Mouse (Mus musculus) ES-E14 (cell line): ENCODE results near the gene Ddx23. TPM values are rescaled to one million over a fixed set of nuclear protein-coding genes. Genes with fewer than 3 reads are reported as not detected.

Source experiments
- DNase-seq: peaks from one replicate; pipeline ENCODE4 v3.0.0-alpha.2; 2013; ENCODE audit warnings: low read depth, low spot score
- H3K27ac ChIP-seq: 2 replicates; pipeline ENCODE4 v1.5.1; 2012; ENCODE audit warnings: low read depth, mild to moderate bottlenecking, low read length, moderate library complexity, mixed read lengths; ENCODE audit not compliant: poor library complexity, insufficient read depth, severe bottlenecking
- H3K36me3 ChIP-seq: 2 replicates; pipeline ENCODE4 v1.6.1; 2012; ENCODE audit warnings: mild to moderate bottlenecking, low read length, moderate library complexity, mixed read lengths; ENCODE audit not compliant: control insufficient read depth, poor library complexity, insufficient read depth, severe bottlenecking
- H3K4me1 ChIP-seq, 2 experiments: fragments of 150-350 bp in 1 of 2; sonication (generic) in 1 of 2; 2 replicates each; pipeline ENCODE4 v1.6.1; 2012; ENCODE audit warnings: low read length in 2 of 2, mild to moderate bottlenecking in 1 of 2, mixed read lengths in 1 of 2; ENCODE audit not compliant: control insufficient read depth in 2 of 2, insufficient read depth in 2 of 2, poor library complexity in 1 of 2
- H3K4me3 ChIP-seq, 2 experiments: fragments of 150-350 bp in 1 of 2; sonication (generic) in 1 of 2; 2 replicates each; pipeline ENCODE4 v1.5.1; 2012; ENCODE audit warnings: low read length in 2 of 2, low read depth in 1 of 2, mild to moderate bottlenecking in 1 of 2, mixed read lengths in 1 of 2; ENCODE audit not compliant: insufficient read depth in 1 of 2, poor library complexity in 1 of 2, severe bottlenecking in 1 of 2
- H3K9ac ChIP-seq: 2 replicates; pipeline ENCODE4 v1.6.1; 2012; ENCODE audit warnings: low read depth, mild to moderate bottlenecking, low read length, mixed read lengths; ENCODE audit not compliant: poor library complexity, insufficient read depth, severe bottlenecking
- H3K9me3 ChIP-seq: fragments of 150-350 bp; sonication (generic); 2 replicates; pipeline ENCODE4 v1.6.1; 2012; ENCODE audit warnings: low read depth, mild to moderate bottlenecking, low read length; ENCODE audit not compliant: control insufficient read depth, insufficient read depth
- CHD2 ChIP-seq: IDR thresholded peaks from 2 replicates; pipeline ENCODE4 v1.6.1; 2014; ENCODE audit warnings: mild to moderate bottlenecking, low read depth, low read length, inconsistent platforms
- HCFC1 ChIP-seq: IDR thresholded peaks from 2 replicates; pipeline ENCODE4 v1.6.1; 2012; ENCODE audit warnings: low read length, inconsistent platforms, borderline replicate concordance; ENCODE audit not compliant: insufficient read depth
- MAFK ChIP-seq: IDR thresholded peaks from 2 replicates; pipeline ENCODE4 v1.6.1; 2014; ENCODE audit warnings: mild to moderate bottlenecking, low read depth, low read length, inconsistent platforms; ENCODE audit not compliant: insufficient read depth
- ZC3H11A ChIP-seq: IDR thresholded peaks from 2 replicates; pipeline ENCODE4 v1.6.1; 2012; ENCODE audit warnings: low read depth, mild to moderate bottlenecking, inconsistent platforms, low read length, borderline replicate concordance
- ZNF384 ChIP-seq: IDR thresholded peaks from 2 replicates; pipeline ENCODE4 v1.6.1; 2012; ENCODE audit warnings: low read depth, low read length, inconsistent platforms
- in situ Hi-C, 2 experiments: fragments of 600-800 bp; cut with MboI; formaldehyde crosslinking; loops; one replicate each; pipeline ENCODE4 v1.15.1; 2025; ENCODE audit warnings: low sequenced_read_pairs in 2 of 2, inconsistent platforms in 1 of 2; ENCODE audit not compliant: unreplicated experiment in 2 of 2
- total RNA-seq: library from RNA; depleted of rRNA; stranded (reverse); fragments of 300-350 nt; gene quantifications from 2 replicates; pipeline ENCODE4 v1.2.3, GENCODE M21; 2012

The Ddx23 gene
- total RNA-seq, 1 experiment, result 147 TPM

- H3K9me3 ChIP-seq, result no peaks in the 10 kb centered on the region
- no peak for DNase-seq
- peaks cover 2 to 13% of the 10 kb centered on the region in 2 experiments; a peak in 2 of 4 replicates for H3K4me1 ChIP-seq
- in situ Hi-C loops, result no loop called here
- H3K9ac ChIP-seq, result no peak overlapping the region
- TF ChIP-seq CHD2 (no peak), ZNF384 (no peak), ZC3H11A (no peak), MAFK (no peak), HCFC1 (no peak)
- no peak overlapping the region for H3K27ac ChIP-seq
- no peak overlapping the region for H3K4me3 ChIP-seq
- peaks cover 2% of the 10 kb centered on the region; the same call in 1 of the 2 replicates for H3K36me3 ChIP-seq
These were observed 11.0 kb upstream of the Ddx23 start for GRCm38 (mm10) chr15:98673732-98674131.

GRCm38 (mm10) chr15:98672592-98672991, 9.9 kb upstream of the Ddx23 start:
- Histone ChIP-seq H3K27ac (no peak overlapping the region), H3K9me3 (no peaks in the 10 kb centered on the region), H3K4me3 (no peak overlapping the region), H3K36me3 (peaks cover 2% of the 10 kb centered on the region; the same call in 1 of the 2 replicates), H3K4me1 (peaks cover 2 to 13% of the 10 kb centered on the region in 2 experiments; a peak in 2 of 4 replicates), H3K9ac (no peak overlapping the region)
- no peak for DNase-seq
- in situ Hi-C loops, result no loop called here
- TF ChIP-seq MAFK (no peak), ZNF384 (no peak), CHD2 (no peak), HCFC1 (no peak)

- Histone ChIP-seq H3K9ac (no peak overlapping the region), H3K4me1 (no peaks in the 10 kb centered on the region), H3K4me3 (no peak overlapping the region), H3K9me3 (no peaks in the 10 kb centered on the region), H3K27ac (no peak overlapping the region), H3K36me3 (0 out of 2 replicates have a peak, but pooled peaks cover 5% of the 10 kb centered on the region)
- in situ Hi-C loops, result no loop called here
- TF ChIP-seq CHD2 (no peak), MAFK (no peak), ZC3H11A (no peak), ZNF384 (no peak), HCFC1 (no peak)
- DNase-seq, result no peak
These were observed 1.6 kb upstream of the Ddx23 start for GRCm38 (mm10) chr15:98664042-98664907.

- DNase-seq, result no peak
- Histone ChIP-seq H3K36me3 (peaks cover 19% of the 10 kb centered on the region; the same call in 1 of the 2 replicates), H3K9me3 (no peaks in the 10 kb centered on the region), H3K4me1 (no peaks in the 10 kb centered on the region), H3K4me3 (peak overlapping the region; percentile 76 to 91), H3K27ac (peak overlapping the region; percentile 28), H3K9ac (peak overlapping the region; percentile 87)
- in situ Hi-C loops, result no loop called here
- TF ChIP-seq HCFC1 (no peak), CHD2 (no peak), ZNF384 (no peak), ZC3H11A (no peak), MAFK (no peak)
These were observed 512 bp downstream of the Ddx23 start for GRCm38 (mm10) chr15:98662198-98662566.
